Mouse (Mus musculus) spleen, postnatal 36 days (tissue): ENCODE results near the gene Dzip3.

Source experiments
- DNase-seq, 2 experiments: peaks; one replicate each; pipeline ENCODE4 v3.0.0; 2022; ENCODE audit warnings: low spot score in 2 of 2, mixed read lengths in 1 of 2

Gene Dzip3

GRCm38 (mm10) chr16:48993559-48994342 lies at the start of gene Dzip3, which contains the start of gene Cip2a:
Dzip3 (minus strand) TSS chr16:48994165.
Cip2a (plus strand) TSS chr16:48994185.
- peak; percentile 84 for DNase-seq

GRCm38 (mm10) chr16:49040554-49041221 lies 46.7 kb upstream of the Dzip3 start:
- DNase-seq, result no peak

GRCm38 (mm10) chr16:49037771-49038170 lies 43.8 kb upstream of the Dzip3 start:
- no peak for DNase-seq

GRCm38 (mm10) chr16:49035852-49036251 lies 41.9 kb upstream of the Dzip3 start:
- DNase-seq, result no peak

- DNase-seq, result no peak
Measured at GRCm38 (mm10) chr16:49016620-49017332, 22.8 kb upstream of the Dzip3 start.

- no peak for DNase-seq
Measured at GRCm38 (mm10) chr16:49004151-49004550, 10.2 kb upstream of the Dzip3 start.

- peak in 1 of 2 experiments; percentile 2 for DNase-seq
Measured at GRCm38 (mm10) chr16:48994343-48994693, 353 bp upstream of the Dzip3 start.

- no peak for DNase-seq
Measured at GRCm38 (mm10) chr16:48993231-48993558, 770 bp downstream of the Dzip3 start.

GRCm38 (mm10) chr16:48992437-48993230 lies 1.3 kb downstream of the Dzip3 start:
- DNase-seq, result no peak

- DNase-seq, result no peak
Measured at GRCm38 (mm10) chr16:48989700-48990099, 4.3 kb downstream of the Dzip3 start.

GRCm38 (mm10) chr16:48985034-48985627 lies 8.8 kb downstream of the Dzip3 start:
- DNase-seq, result no peak

- no peak for DNase-seq
Measured at GRCm38 (mm10) chr16:48979965-48980364, 14.0 kb downstream of the Dzip3 start.

- DNase-seq, result no peak
Measured at GRCm38 (mm10) chr16:48973548-48973947, 20.4 kb downstream of the Dzip3 start.

- no peak for DNase-seq
Measured at GRCm38 (mm10) chr16:48972996-48973395, 21.0 kb downstream of the Dzip3 start.

- DNase-seq, result no peak
Measured at GRCm38 (mm10) chr16:48941805-48942204, 52.2 kb downstream of the Dzip3 start.

GRCm38 (mm10) chr16:48923724-48924123 lies 70.2 kb downstream of the Dzip3 start:
- DNase-seq, result no peak

- no peak for DNase-seq
Measured at GRCm38 (mm10) chr16:48913206-48913605, 80.8 kb downstream of the Dzip3 start.

- no peak for DNase-seq
Measured at GRCm38 (mm10) chr16:48911184-48911583, 82.8 kb downstream of the Dzip3 start.

- no peak for DNase-seq
Measured at GRCm38 (mm10) chr16:48899868-48900267, 94.1 kb downstream of the Dzip3 start.

GRCm38 (mm10) chr16:48890733-48891132 lies 103.2 kb downstream of the Dzip3 start:
- DNase-seq, result no peak
